Mouse (Mus musculus): ENCODE measurements around the gene Taf4.

GRCm38 (mm10) chr2:179979836-179980235, 3.4 kb upstream of the Taf4 start:
- TF ChIP-seq CTCF (IDR thresholded peaks at IDR 0.05; ENCODE audit: borderline replicate concordance, insufficient read depth, low read depth, low read length) (no peak), POLR2A (IDR thresholded peaks at IDR 0.05; ENCODE audit: borderline replicate concordance, insufficient read depth, low read length) (no peak)

Measured in cerebellum, adult 2 months (tissue).